8 mouse cellular contexts compared by ENCODE assay signal in genomic region chr5:9100849-9101801, GRCm38 (mm10). TPM values are rescaled to one million over a fixed set of nuclear protein-coding genes. Genes with fewer than 3 reads are reported as not detected.
DNase-seq lines count a peak whose midpoint lies in the region; ATAC-seq and TF ChIP-seq lines count a peak whose summit lies in the region.

No protein-coding gene starts in this region.

- peak overlapping the region; percentile 91 for H3K4me3 ChIP-seq in hindbrain, embryonic 15.5 days
- H3K4me3 ChIP-seq in liver, embryonic 11.5 days (ENCODE audit: low read depth, low read length) = peak overlapping the region; percentile 87
- peak overlapping the region; percentile 92 for H3K4me3 ChIP-seq in midbrain, postnatal 0 days (ENCODE audit: low read depth, low read length)

- peaks cover 9% of the 10 kb centered on the region; the same call in 1 of the 2 replicates for H3K27me3 ChIP-seq in hindbrain, embryonic 15.5 days
- peaks cover 17% of the 10 kb centered on the region for H3K27me3 ChIP-seq in liver, embryonic 11.5 days (replicated peaks; ENCODE audit: control insufficient read depth, insufficient read depth, low read length)
- H3K27me3 ChIP-seq in midbrain, postnatal 0 days (ENCODE audit: insufficient read depth, low read length) = no peaks in the 10 kb centered on the region
- H3K27me3 ChIP-seq in splenic B cell, adult 2 months (ENCODE audit: control insufficient read depth, insufficient read depth, low read length, poor library complexity, severe bottlenecking) = no peaks in the 10 kb centered on the region

- TF ChIP-seq CTCF in midbrain, postnatal 0 days (IDR thresholded peaks at IDR 0.05) = no peak

- H3K4me2 ChIP-seq in hindbrain, embryonic 15.5 days = peak overlapping the region; percentile 94
- H3K4me2 ChIP-seq in liver, embryonic 11.5 days = peak overlapping the region; percentile 92
- peak overlapping the region; percentile 89 for H3K4me2 ChIP-seq in midbrain, postnatal 0 days (ENCODE audit: low read depth, low read length, poor library complexity, severe bottlenecking)

- no peaks in the 10 kb centered on the region for H3K36me3 ChIP-seq in hindbrain, embryonic 15.5 days
- no peaks in the 10 kb centered on the region for H3K36me3 ChIP-seq in liver, embryonic 11.5 days (ENCODE audit: control insufficient read depth, insufficient read depth, low read length)
- no peaks in the 10 kb centered on the region for H3K36me3 ChIP-seq in midbrain, postnatal 0 days (ENCODE audit: insufficient read depth, low read length)
- peaks cover 2% of the 10 kb centered on the region for H3K36me3 ChIP-seq in splenic B cell, adult 2 months (ENCODE audit: control insufficient read depth, insufficient read depth, low read length, poor library complexity, severe bottlenecking)

- peak overlapping the region; percentile 58 for H3K9ac ChIP-seq in hindbrain, embryonic 15.5 days
- H3K9ac ChIP-seq in liver, embryonic 11.5 days (ENCODE audit: low read depth, low read length) = peak overlapping the region; percentile 67
- H3K9ac ChIP-seq in midbrain, postnatal 0 days (replicated peaks; ENCODE audit: low read length, poor library complexity, severe bottlenecking) = peak overlapping the region; percentile 62

- H3K4me1 ChIP-seq in hindbrain, embryonic 15.5 days (replicated peaks) = peaks cover 12% of the 10 kb centered on the region
- no peaks in the 10 kb centered on the region for H3K4me1 ChIP-seq in liver, embryonic 11.5 days (replicated peaks; ENCODE audit: control insufficient read depth, insufficient read depth, low read length)
- H3K4me1 ChIP-seq in midbrain, postnatal 0 days (ENCODE audit: insufficient read depth, low read length) = no peaks in the 10 kb centered on the region

- DNase-seq in right cerebral cortex, postnatal 14 days = peak; percentile 25
- no peak for DNase-seq in right cerebral cortex, adult 18-20 months
- DNase-seq in cerebellum, adult 8-10 months = peak; percentile 66
- peak; percentile 43 for DNase-seq in forelimb bud, embryonic 11.5 days (ENCODE audit: low read depth, low spot score)
- DNase-seq in liver, embryonic 11.5 days (ENCODE audit: low spot score) = peak; percentile 66
- peak; percentile 13 for DNase-seq in midbrain, postnatal 0 days (ENCODE audit: low spot score)
- peak; percentile 66 for DNase-seq in splenic B cell, adult 2 months (ENCODE audit: low read depth, low spot score)

- no peaks in the 10 kb centered on the region for H3K9me3 ChIP-seq in hindbrain, embryonic 15.5 days
- H3K9me3 ChIP-seq in liver, embryonic 11.5 days (ENCODE audit: control insufficient read depth, low read length) = 0 out of 2 replicates have a peak, but pooled peaks cover 5% of the 10 kb centered on the region
- no peaks in the 10 kb centered on the region for H3K9me3 ChIP-seq in midbrain, postnatal 0 days (ENCODE audit: low read length)

- peak overlapping the region; percentile 71; the same call in 1 of the 2 replicates for H3K27ac ChIP-seq in hindbrain, embryonic 15.5 days (replicated peaks)
- no peak overlapping the region for H3K27ac ChIP-seq in liver, embryonic 11.5 days (ENCODE audit: low read depth, low read length)
- H3K27ac ChIP-seq in midbrain, postnatal 0 days (ENCODE audit: low read depth, low read length) = no peak overlapping the region; the same call in 1 of the 2 replicates

- WGBS in hindbrain, embryonic 15.5 days = under 1% methylated on average over 80 of the region's 83 CpGs
- 1% methylated on average over 76 of the region's 83 CpGs for WGBS in liver, embryonic 11.5 days
- 2% methylated on average over 43 of the region's 83 CpGs for WGBS in midbrain, postnatal 0 days

- ATAC-seq in hindbrain, embryonic 15.5 days (ENCODE audit: low FRiP score, low read depth) = peak; percentile 87
- ATAC-seq in liver, embryonic 11.5 days (replicated peaks; ENCODE audit: low FRiP score) = peak; percentile 73
- peak; percentile 77 for ATAC-seq in midbrain, postnatal 0 days (ENCODE audit: low FRiP score)

RNA-seq across cellular contexts. Expression of gene Tmem243, which starts 0.7 kb away (rescaled TPM):
- polyA plus RNA-seq in hindbrain, embryonic 15.5 days (2015; fragmentation: Nextera tagmentation; extraction: Ambion mirVana) = 10.6 and 11.2 TPM in 2 replicates
- 11.8 and 14.3 TPM in 2 replicates for polyA plus RNA-seq in liver, embryonic 11.5 days (2014; fragmentation: Nextera tagmentation; extraction: Ambion mirVana)
- 2.9 and 3.0 TPM in 2 replicates for total RNA-seq in midbrain, postnatal 0 days (2014; rRNA removed)
- polyA plus RNA-seq in midbrain, postnatal 0 days (2015; fragmentation: Nextera tagmentation; extraction: Ambion mirVana) = 8.7 and 11.5 TPM in 2 replicates
